Mouse (Mus musculus) Patski (cell line): ENCODE measurements around the gene Tmem178. TPM values are rescaled to one million over a fixed set of nuclear protein-coding genes. Genes with fewer than 3 reads are reported as not detected.

ENCODE experiments used
- ATAC-seq: fragments of 100-300 bp; one replicate; pipeline ENCODE4 v1.8.0; 2021
- CTCF ChIA-PET: fragments of 350-600 bp; sonication (Branson Sonifier 250); formaldehyde crosslinking; loops from one replicate; lab custom pipeline; 2022; ENCODE audit warnings: inconsistent platforms; lab: Charles Lee
- POLR2A ChIA-PET: fragments of 350-600 bp; sonication (Branson Sonifier 250); formaldehyde crosslinking; loops from one replicate; lab custom pipeline; 2022; ENCODE audit warnings: antibody characterized with exemption, inconsistent platforms; lab: Charles Lee
- DNase-seq: peaks from one replicate; pipeline ENCODE4 v3.0.0-alpha.2; 2011; ENCODE audit warnings: low read depth, low spot score
- H3K27me3 ChIP-seq: fragments of 371-371 bp; one replicate; pipeline ENCODE4 v1.5.1; 2021
- CTCF ChIP-seq: fragments of 100-300 bp; IDR thresholded peaks from one replicate; pipeline ENCODE4 v1.5.1; 2021
- in situ Hi-C: fragments of 300-500 bp; cut with MboI; formaldehyde crosslinking; loops from 3 replicates; pipeline ENCODE4 v1.11.1; 2018; ENCODE audit warnings: low pct_unique_long_range_greater_than_20kb, mixed read lengths
- polyA plus RNA-seq: library from polyadenylated mRNA; unstranded; gene quantifications from one replicate; pipeline ENCODE4 v1.2.3, GENCODE M21; 2021

Gene Tmem178
- polyA plus RNA-seq, 1 experiment from 2014 or later = 13.4 TPM

DNA sequence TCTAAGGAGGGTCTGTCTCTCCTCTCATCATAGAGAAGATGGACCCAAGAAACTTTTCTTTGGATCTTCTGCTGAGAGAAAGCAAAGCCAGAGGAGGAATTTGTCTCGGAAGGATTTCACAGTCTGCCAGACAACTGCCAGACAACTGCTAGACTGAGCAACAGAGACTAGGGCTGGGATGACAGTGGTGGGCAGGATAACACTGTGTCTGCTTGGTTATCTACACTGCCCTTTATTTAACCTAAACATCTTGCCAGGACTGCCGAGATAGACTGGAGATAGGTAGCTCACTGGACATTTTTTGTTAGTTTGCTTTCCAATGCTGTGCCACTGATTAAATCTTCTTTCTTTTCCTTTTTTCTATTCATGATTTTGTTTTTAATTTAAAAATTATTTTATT lies 97.2 kb downstream of the Tmem178 start:
- POLR2A ChIA-PET = no interaction called here
- no peak for ATAC-seq
- no peak for DNase-seq
- TF ChIP-seq CTCF = no peak
- no peaks in the 10 kb centered on the region for H3K27me3 ChIP-seq
- in situ Hi-C loops = no loop called here
- CTCF ChIA-PET = interaction anchor here (2.8 kb wide), 1 partner anchor 9 kb away, joined by 9 read pairs; no protein-coding TSS in a partner anchor

DNA sequence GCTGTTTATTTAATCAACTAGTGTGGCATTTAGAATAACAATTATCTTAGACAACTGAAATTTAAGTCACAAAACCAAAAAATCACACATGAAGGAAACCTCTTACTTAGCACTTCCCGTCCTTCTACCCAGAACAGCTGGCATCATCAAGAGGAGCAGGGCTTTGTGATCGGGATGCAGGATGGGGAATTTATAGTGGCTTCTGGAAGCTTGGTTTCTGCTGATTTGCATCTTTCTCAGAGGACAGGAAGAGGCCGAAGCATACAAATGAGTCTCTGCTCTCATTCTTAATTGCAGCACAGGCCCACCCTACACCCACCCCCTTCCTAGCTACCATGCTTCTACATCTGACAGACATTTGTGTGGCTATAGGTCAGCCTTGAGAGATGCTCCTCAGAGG lies 99.9 kb downstream of the Tmem178 start:
- in situ Hi-C loops = no loop called here
- ChIA-PET POLR2A (no interaction called here), CTCF (no interaction called here)
- no peak for TF ChIP-seq CTCF
- no peak for DNase-seq
- no peaks in the 10 kb centered on the region for H3K27me3 ChIP-seq
- no peak for ATAC-seq

DNA sequence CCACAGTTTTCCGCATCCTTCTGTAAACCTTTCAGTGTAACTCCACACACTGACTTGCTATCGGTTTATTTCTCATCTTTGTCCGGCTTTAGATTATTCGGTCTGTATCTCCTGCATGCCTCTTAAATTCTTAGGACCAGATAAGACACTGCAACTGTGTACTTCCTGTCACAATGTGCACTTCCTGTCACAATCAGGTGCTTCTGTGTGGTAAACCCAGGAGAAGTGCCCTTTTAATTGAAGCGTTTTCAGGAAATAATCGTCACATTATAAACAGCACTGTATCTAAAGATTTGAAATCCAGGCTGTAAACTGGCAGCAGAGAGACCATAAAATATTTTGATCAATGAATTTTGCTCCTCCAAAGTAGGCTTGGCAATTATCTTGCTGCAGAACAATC lies 100.7 kb downstream of the Tmem178 start:
- TF ChIP-seq CTCF = no peak
- H3K27me3 ChIP-seq = no peaks in the 10 kb centered on the region
- ChIA-PET POLR2A (no interaction called here), CTCF (interaction anchor here (3.8 kb wide), 1 partner anchor 13 kb away, joined by 19 read pairs; no protein-coding TSS in a partner anchor)
- no peak for ATAC-seq
- DNase-seq = no peak
- in situ Hi-C loops = no loop called here

DNA sequence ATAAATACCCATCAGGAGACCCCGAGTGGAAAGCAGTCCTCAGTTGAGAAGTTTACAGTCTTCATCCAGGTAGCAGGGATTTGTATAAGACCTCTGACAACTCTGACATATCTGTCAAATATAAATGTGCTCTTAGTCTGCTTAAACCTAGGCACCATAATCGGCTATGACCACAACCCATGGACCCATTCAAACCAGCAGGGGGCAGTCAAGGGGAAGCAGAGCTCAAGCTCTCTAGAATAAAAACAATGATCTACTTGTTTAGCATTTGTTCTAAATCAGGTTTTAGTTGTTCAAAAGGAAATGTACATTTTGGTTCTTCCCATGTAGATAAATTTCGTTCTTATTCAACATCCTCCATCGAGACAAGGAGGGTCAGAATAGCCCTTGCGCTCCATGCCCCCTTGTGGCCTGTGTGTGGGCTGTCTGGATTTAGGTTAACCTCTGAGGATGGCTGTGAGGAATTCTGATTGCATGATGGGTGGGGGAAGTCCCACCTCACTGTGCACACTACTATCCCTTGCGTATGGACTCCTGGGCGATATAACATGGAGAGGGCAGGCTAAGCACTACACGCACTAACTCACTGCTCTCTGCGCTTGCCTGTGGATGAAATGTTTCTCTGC lies 101.2 kb downstream of the Tmem178 start:
- CTCF ChIA-PET = interaction anchor here (3.8 kb wide), 1 partner anchor 12 kb away, joined by 19 read pairs; no protein-coding TSS in a partner anchor
- POLR2A ChIA-PET = no interaction called here
- in situ Hi-C loops = no loop called here
- ATAC-seq (no peak), DNase-seq (no peak)
- TF ChIP-seq CTCF = peak; percentile 75
- H3K27me3 ChIP-seq = no peaks in the 10 kb centered on the region

DNA sequence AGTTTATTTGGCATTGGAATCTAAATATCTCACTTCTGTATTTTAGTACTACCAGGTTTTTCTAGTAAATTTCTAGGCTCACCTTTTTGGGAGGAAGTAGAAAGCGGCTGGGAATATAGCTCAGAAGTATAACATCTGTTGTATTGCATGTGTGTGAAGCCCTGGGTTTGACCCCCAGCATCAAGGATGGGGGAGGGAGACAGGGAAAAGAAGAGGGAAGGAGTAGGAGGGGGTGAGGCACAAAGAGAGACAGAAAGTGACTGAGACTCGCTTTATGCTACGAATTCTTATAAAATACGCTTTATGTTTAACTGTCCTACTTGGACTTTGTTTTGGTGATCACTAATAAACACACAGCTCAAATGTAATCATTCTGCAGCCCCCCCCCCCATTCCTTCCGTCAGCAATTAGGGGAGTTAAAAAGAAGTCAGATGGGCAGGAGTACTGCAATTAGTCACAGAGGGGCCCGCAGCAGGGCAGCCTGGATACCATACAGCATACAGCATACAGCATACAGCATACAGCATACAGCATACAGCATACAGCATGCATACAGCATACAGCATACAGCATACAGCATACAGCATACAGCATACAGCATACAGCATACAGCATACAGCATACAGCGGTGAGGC lies 103.6 kb downstream of the Tmem178 start:
- ChIA-PET POLR2A (interaction anchor here (0.7 kb wide), 2 partner anchors 51 to 556 kb away, joined by 3 read pairs; no protein-coding TSS in a partner anchor), CTCF (interaction anchor here (1.0 to 3.8 kb wide), 3 partner anchors 10 to 27 kb away, joined by 3 to 19 read pairs (median 3); partner anchors contain the start of gene Thumpd2)
- no peak for DNase-seq
- no peak for ATAC-seq
- no peak for TF ChIP-seq CTCF
- in situ Hi-C loops = no loop called here
- no peaks in the 10 kb centered on the region for H3K27me3 ChIP-seq

Other genes with a start within 250 kb of the Tmem178 start
- 94.2 TPM for gene Map4k3, start 216.1 kb upstream of the Tmem178 start, polyA plus RNA-seq
- 8.5 TPM for gene Thumpd2, start 120.5 kb downstream of the Tmem178 start, polyA plus RNA-seq